Mouse (Mus musculus): ENCODE measurements around the gene Jsrp1.
"Not testable (repeated sequence)": the region's sequence is repeated elsewhere in the genome, so short reads cannot be mapped to it uniquely, and the experiment has no call there.

Gene Jsrp1

DNA sequence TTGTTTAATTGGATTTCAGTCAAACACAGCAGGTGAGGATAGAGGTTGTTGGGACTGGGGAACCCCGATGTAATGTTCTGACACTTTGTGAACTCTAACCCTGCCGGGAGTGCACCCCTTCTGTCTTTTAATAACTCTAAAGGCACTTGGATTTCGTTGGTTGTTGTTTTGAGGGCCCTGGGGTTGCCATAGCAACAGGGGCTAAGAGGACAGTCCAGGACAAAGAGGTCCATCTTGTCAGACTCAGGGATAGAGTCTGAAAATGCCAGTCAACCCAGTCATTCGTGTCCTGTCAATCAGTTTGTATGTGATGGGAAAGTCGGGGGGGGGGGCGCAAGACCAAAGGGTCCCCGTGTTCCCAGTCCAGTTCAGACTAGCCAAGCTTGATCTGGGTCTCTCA, 19.5 kb upstream of the Jsrp1 start:
- DNase-seq (ENCODE audit: low spot score) = no peak

DNA sequence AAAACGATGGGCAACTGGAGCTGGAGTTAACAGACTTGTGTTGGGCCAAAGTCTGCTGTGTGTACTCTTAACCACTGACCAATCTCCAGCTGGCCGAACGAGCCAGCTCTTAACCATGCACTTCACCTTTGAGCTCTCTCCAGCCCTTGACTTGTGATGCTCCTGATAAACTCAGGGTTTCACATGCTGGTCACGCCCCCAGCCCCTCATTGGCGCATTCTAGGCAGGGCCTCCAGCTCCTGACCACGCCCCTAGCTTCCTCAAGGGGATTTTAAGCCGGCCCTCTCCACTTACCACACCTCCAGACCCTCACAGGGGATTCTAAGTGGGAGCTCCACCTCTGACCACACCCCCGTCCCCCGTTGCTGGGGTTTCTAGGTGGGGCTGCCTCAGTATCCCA, 17.8 kb upstream of the Jsrp1 start:
- DNase-seq (ENCODE audit: low spot score) = no peak

DNA sequence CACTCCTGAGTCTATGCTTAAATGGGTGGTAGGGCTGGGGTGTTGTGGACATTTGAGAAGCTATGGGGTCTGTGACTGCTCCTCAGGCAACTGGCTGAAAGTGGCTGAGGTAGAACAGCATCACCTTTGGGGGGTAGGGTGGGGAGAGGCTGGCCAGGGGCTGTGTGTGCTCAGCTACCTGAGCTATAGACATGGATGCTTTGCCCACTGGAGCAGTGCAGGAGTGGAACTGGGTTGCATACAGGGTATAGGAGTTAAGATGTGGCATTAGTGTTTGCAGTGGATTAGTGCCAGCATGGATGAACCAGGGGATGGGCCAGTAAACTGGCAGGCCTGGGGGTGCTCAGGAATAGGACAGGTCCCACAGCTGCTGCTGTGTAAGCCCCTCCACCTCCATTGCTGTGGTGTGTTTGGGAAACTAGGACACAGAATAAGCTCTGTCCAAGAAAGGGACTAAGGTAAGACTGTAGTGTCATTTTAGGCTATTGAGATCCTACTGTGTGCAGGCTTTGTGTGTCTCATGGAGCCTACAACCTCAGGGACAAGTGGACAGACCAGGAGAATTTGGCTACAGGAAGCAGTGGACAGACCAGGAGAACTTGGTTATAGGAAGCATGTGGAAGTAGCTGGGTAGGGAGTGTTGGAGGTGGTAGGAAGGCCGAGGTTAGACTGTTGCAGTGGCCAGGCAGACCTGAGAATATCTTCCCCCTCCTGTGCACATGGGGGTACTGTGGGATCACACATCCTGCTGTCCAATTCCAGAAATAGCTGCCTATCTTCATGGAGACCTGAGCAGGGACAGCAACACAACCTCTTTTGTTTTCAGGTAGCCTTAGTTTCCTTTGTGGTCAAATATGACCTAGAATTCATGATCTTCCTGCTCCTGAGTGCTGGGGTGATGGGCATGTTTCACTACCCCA, 16.3 kb upstream of the Jsrp1 start:
- no peak for DNase-seq (ENCODE audit: low spot score)

DNA sequence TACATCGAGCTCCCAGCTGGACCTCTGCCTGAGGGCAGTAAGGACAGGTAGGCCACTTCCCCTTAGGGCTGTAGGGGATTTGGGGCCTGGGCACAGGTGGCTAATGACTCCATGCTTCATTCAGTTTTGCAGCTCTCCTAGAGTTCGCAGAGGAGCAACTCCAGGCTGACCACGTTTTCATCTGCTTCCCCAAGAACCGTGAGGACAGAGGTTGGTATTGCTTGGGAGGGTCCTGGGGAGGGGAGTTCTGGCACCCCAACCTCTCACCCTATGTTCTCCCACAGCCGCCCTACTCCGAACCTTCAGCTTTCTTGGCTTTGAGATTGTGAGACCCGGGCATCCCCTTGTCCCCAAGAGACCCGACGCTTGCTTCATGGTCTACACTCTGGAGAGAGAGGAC, 15.3 kb upstream of the Jsrp1 start:
- DNase-seq (ENCODE audit: low spot score) = not testable (repeated sequence)

GRCm38 (mm10) chr10:80827870-80828420, 14.6 kb upstream of the Jsrp1 start:
- DNase-seq (ENCODE audit: low spot score) = no peak

DNA sequence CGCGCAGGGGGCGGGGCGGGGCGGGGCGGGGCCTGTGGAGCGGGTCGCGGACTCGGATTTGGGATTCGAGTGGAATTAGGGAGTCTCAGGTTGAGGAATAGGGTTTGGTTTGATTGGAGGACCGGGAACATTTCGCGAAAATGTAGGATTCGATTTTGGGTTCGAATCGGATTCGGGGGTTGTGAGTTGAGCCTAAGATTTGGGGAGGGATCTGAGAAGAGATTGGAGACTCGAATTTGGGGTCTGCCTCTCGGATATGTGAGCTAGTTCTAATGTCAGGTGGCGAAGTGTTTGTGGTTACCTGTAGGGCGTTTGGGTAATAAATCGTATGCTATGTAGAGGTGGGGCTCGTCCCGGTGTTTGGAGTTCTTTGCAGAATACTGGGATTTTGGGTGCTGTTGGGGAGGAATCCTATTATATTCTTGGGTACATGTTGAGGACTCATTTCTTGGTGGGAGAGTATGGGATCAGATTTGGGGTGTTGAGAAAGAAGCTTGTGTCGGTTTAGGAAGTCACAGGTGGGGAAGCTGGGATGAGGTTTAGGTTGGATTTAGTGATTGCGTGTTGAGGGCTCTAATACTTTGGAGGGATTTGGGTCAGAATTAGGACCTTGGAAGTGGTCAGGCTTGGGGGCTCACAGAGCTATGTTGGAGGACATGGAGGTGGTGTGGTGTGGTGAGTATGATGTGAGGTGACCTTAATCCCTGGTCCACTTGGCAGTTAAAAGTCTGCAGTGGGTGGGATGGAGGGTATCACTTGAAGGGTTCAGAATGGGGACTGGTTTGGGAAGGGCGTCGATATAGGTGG, 14.0 kb upstream of the Jsrp1 start:
- no peak for DNase-seq (ENCODE audit: low spot score)

DNA sequence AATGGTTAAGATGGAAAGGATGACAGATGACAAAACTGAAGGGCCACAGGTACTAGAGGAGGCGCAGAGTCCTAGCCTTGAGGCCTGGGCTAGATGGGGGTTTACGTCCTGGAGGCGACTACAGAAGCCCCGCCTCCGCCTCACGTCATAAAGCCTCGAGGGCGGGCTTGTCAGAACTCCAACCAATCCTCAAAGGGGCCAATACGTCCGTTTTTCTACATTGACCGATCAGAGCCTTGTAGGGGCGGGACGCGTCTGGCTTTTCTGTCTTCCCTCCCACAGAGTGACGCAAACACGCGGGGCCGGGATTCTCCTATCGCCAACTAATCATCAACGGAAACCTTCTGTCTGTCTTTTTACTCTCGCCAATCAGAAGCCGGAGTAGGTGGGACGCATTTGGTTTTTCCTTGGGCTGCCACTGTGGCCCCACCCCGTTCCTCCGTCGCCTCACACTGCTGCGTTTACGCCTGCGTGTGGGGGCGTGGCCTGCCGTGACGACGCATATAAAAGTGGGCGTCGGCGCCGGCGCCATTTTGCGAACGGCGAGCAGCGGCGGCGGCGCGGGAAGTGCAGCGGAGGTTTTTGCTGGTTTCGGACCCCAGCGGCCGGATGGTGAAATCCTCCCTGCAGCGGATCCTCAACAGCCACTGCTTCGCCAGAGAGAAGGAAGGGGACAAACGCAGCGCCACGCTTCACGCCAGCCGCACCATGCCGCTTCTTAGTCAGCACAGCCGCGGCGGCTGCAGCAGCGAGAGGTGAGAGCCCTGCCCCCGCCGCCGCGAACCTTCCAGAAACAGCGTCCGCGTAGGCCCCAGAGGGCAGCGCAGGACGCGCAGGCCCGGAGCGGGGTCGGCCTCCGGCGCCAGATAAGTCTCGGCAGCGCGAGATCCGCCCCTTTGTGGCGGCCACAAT, 13.1 kb upstream of the Jsrp1 start, which contains the start of gene Oaz1:
TSS of gene Oaz1 (plus strand) at position 506 of the 912 bp plus-strand sequence.
- DNase-seq (ENCODE audit: low spot score) = peak; percentile 98

DNA sequence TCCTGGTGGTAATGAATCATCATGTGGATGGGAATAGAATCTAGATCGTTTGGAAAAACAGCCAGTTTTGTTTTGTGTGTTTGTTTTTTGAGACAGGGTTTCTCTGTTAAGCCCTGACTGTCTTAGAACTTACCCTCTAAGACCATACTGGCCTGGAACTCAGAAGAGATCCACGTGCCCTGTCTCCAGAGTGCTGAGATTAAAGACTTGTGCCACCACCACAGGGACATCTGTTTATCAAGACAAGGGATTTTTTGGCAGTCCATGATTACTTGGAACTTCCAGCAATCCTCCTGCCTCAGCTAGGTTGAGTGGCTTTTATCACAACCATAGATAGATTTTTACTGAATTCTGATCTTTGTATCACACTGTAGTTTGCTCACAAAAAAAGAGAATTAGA, 11.5 kb upstream of the Jsrp1 start:
- DNase-seq (ENCODE audit: low spot score) = no peak

DNA sequence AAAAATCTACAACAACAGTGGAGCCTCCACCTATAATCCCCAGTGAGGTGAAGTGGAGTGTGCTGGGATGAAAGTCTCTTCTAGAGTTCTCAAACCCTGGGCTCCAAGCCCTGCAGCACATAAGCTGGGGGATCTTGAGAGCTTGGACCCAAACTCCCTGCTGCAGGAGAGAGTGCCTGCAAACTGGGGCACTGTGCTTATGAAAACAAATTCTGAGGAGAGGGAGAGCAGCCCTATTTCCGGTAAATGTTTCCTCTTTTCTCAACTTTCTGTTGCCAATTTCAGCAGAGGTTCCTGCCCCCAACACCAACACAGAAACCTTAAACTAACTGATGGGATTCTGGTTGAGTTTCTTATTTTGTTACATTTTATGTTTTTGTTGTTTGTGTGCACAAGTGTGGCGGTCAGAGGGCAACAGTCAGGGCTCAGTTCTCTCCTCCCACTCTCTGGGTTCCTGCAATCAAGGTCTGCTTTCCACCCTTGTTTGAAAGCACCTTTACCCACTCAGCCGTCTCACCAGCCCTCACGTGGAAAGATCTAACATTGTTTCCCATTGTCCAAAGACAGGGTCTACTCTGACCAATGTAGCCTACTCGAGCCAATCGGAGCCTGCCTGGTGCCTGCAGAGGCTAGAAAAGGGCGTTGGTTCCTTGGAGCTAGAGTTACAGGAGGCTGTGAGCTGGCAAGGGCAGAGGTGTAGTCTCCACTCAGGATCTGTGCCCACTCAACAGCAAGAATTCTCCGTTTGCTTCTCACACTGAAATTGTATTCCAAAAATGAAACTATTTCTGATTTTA, 10.7 kb upstream of the Jsrp1 start:
- DNase-seq (ENCODE audit: low spot score) = no peak

DNA sequence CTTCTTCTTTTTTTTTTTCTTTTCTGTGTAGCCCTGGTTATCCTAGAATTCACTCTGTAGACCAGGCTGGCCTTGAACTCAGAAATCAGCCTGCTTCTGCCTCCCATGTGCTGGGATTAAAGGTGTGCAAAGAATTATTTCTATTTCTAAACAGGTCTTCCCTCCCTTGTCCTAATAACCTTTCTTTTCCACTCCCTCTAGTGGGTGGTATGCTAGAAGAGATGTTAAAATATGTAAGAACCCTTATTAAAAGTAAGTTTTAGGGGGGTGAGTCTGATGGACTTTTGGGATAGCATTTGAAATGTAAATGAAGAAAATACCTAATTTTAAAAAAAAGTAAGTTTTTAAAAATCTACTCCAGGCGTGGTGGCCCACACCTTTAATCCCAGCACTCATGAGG, 10.0 kb upstream of the Jsrp1 start:
- DNase-seq (ENCODE audit: low spot score) = no peak

DNA sequence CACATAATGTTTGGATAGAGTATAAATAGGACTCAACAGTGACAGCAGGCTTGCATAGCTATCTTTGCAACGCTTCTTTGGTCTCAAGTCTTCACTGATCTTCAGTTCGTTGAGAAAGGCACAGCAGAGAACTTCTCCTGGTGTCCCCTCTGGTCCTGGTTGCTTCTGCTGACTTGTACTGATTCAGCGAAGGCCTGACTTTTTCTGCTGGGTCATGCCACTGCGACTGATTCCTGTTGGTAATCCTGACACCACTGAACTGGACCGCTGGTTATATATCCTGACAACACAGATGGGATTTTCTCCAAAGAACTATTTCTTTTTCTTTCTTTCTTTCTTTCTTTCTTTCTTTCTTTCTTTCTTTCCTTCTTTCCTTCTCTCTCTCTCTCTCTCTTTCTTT, 9.2 kb upstream of the Jsrp1 start:
- no peak for DNase-seq (ENCODE audit: low spot score)

GRCm38 (mm10) chr10:80821991-80822390, 8.7 kb upstream of the Jsrp1 start:
- no peak for DNase-seq (ENCODE audit: low spot score)

GRCm38 (mm10) chr10:80819406-80819805, 6.1 kb upstream of the Jsrp1 start:
- DNase-seq (ENCODE audit: low spot score) = no peak

- DNase-seq (ENCODE audit: low spot score) = no peak
Measured at GRCm38 (mm10) chr10:80818599-80819281, 5.4 kb upstream of the Jsrp1 start.

- DNase-seq (ENCODE audit: low spot score) = not testable (repeated sequence)
Measured at GRCm38 (mm10) chr10:80817955-80818354, 4.7 kb upstream of the Jsrp1 start.

- no peak for DNase-seq (ENCODE audit: low spot score)
Measured at GRCm38 (mm10) chr10:80817164-80817563, 3.9 kb upstream of the Jsrp1 start.

DNA sequence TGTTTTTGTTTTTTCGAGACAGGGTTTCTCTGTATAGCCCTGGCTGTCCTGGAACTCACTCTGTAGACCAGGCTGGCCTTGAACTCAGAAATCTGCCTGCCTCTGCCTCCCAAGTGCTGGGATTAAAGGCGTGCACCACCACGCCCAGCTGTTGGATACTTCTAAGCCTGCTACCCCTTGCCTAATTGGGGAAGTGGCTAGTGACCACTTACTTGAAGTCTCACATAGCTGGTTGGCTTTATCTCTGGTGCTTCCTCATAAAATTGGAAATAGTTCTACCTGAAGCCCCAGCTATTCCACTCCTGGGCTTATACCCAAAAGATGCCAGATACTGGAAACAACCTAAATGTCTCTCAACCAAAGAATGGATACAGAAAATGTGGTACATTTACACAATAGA, 3.0 kb upstream of the Jsrp1 start:
- not testable (repeated sequence) for DNase-seq (ENCODE audit: low spot score)

DNA sequence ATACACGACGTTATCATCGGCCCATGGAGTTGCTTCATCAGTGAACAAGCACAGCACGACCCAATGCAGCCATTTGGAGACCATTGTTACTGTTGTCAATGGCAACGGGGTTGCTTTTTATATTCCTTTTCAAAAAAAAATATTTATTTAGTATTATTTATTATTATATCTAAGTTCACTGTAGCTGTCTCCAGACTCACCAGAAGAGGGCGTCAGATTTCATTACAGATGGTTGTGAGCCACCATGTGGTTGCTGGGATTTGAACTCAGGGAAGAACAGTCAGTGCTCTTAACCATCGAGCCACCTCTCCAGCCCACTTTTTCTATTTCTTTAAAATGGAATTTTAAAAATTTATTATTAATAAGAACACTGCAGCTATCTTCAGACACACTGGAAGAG, 1.5 kb upstream of the Jsrp1 start:
- no peak for DNase-seq (ENCODE audit: low spot score)

DNA sequence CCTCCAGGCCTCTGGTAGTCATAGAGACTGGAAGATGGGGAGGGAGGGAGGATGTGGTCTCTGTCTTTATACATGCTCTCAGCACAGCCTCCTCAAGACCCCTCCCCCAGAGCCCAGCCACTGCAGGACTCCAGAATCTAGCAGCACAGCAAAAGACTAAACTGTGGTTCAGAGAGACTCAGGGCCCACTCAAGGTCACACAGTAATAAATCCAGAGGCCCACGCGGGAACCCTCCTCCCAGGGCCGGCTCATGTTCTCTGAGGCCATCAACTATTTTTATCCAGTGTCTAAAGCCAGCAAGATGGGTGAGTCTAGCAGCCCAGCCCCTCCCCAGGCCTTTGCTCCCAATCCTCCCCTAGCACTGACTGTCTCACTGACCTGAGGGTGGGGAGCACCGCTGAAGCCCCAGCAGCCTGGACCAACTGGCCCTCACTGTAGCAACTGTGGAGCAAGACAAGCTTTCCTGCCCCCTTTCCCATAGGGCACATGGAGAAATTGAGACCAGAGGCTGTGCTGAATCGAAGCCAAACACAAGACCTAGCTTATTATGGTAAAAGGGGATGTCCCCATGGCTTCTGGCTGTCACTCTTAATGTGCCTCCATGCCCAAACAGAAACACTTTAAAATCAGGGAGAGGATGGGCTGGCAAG, 782 bp downstream of the Jsrp1 start:
- DNase-seq (ENCODE audit: low spot score) = no peak

- DNase-seq (ENCODE audit: low spot score) = no peak
Measured at GRCm38 (mm10) chr10:80810084-80810483, 3.2 kb downstream of the Jsrp1 start.
